Mouse (Mus musculus): ENCODE results near the gene Nop16.

Gene Nop16

GRCm38 (mm10) chr13:54560608-54561007 lies 29.3 kb downstream of the Nop16 start:
- no peak for DNase-seq (ENCODE audit: low spot score)

GRCm38 (mm10) chr13:54559656-54560055 lies 30.2 kb downstream of the Nop16 start:
- no peak for DNase-seq (ENCODE audit: low spot score)

GRCm38 (mm10) chr13:54557652-54558051 lies 32.2 kb downstream of the Nop16 start:
- DNase-seq (ENCODE audit: low spot score): no peak

DNA sequence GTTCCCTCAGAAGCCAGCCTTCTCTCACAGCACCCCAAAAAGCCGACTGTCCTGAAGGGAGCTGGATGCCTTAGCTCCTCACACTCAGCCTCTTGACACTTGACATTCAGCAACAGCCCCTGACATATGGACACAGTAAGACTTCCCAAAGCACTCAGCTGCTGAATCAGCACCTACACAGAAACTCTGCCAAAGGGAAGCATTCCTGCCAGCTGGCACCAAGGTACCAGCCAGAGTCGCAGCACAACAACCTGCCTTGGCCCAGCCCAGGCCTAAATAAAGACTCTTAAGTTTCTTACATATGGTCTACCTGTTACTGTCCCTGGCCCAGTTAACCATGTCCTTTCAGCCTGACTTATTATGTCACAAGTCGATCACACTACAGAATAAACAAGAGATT lies 33.1 kb downstream of the Nop16 start:
- DNase-seq (ENCODE audit: low spot score): no peak

DNA sequence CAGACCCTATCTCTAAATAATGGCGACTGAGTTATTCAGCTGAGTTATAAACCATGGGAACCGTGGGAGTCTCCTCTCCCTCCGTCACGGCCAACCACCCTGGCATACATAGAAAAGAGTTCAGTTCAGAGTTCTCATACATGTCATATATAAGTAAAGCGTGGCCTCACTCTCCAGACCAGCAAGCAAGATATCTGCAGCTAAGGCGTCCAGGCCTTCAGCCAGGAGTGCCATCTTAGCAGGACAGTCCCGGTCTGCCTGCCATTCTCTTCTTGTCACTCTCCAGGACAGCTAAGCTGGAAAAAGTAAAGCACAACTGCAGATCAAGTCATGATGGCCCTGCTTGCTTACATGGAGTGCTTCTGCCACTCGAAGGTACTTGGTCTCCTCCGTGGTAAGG lies 33.7 kb downstream of the Nop16 start:
- DNase-seq (ENCODE audit: low spot score): no peak

GRCm38 (mm10) chr13:54548036-54548435 lies 41.9 kb downstream of the Nop16 start:
- no peak for DNase-seq (ENCODE audit: low spot score)
